Mouse (Mus musculus) lung, embryonic 16.5 days (tissue): ENCODE measurements at regions not wholly inside any gene's neighbourhood (a gene's known extent, or its start where the extent isn't known, plus 50 kb on each side); places are given as distances from the start of the nearest gene placed in this dataset.

Source experiments
- ATAC-seq: fragments of 200-750 bp; cut with Nextera tagmentation; 2 replicates; pipeline ENCODE4 v1.8.0; 2017; ENCODE audit warnings: low read depth, mild to moderate bottlenecking, moderate library complexity
- H3K27ac ChIP-seq: fragments of 300-500 bp; sonication (generic); 2 replicates; pipeline ENCODE4 v1.5.1; 2014; ENCODE audit warnings: mild to moderate bottlenecking, control low read depth, low read length
- H3K27me3 ChIP-seq: fragments of 300-500 bp; sonication (generic); 2 replicates; pipeline ENCODE4 v1.6.1; 2014; ENCODE audit warnings: low read depth, low read length, mixed read lengths; ENCODE audit not compliant: control insufficient read depth, insufficient read depth
- H3K36me3 ChIP-seq: fragments of 300-500 bp; sonication (generic); 2 replicates; pipeline ENCODE4 v1.6.1; 2014; ENCODE audit warnings: low read length; ENCODE audit not compliant: control insufficient read depth, insufficient read depth
- H3K4me1 ChIP-seq: fragments of 300-500 bp; sonication (generic); replicated peaks from 2 replicates; pipeline ENCODE4 v1.6.1; 2014; ENCODE audit warnings: low read length, mixed read lengths; ENCODE audit not compliant: control insufficient read depth, insufficient read depth
- H3K4me2 ChIP-seq: fragments of 300-500 bp; sonication (generic); 2 replicates; pipeline ENCODE4 v1.6.1; 2014; ENCODE audit warnings: low read depth, low read length, control low read depth
- H3K4me3 ChIP-seq: fragments of 300-500 bp; sonication (generic); 2 replicates; pipeline ENCODE4 v1.5.1; 2014; ENCODE audit warnings: mild to moderate bottlenecking, low read length, control low read depth
- H3K9ac ChIP-seq: fragments of 300-500 bp; sonication (generic); 2 replicates; pipeline ENCODE4 v1.6.1; 2014; ENCODE audit warnings: low read length, control low read depth
- H3K9me3 ChIP-seq: fragments of 300-500 bp; sonication (generic); 2 replicates; pipeline ENCODE4 v1.6.1; 2016; ENCODE audit warnings: low read length; ENCODE audit not compliant: control insufficient read depth
- WGBS: fragments of 180-500 bp; shearing (Covaris S2); extraction: QIAGEN DNeasy Blood & Tissue Kit; methylation state at CpG from one replicate; pipeline ENCODE4 v1.1.7; 2014; 5-methylcytosine and 5-hydroxymethylcytosine counted together

DNA sequence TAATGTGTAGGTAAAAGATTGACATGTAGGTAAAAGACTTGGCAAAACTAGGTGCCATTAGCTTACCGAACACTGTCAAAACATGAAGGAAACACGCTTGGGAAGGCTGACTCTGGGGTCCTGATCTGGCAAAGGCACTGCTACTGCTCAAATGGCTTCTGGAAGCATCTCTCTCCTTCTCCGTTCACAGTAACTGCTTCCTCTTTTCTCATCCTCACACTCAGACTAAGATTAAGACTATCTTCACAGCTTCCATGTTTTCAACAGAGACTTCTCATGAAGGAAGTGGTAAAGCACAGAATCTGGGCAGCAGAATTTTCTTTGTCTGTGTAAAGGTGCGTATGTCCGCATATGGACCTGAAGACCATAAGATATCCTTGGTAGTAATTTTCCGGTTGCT, 271.4 kb upstream of the Adgrl2 start:
- Histone ChIP-seq H3K27me3 (no peaks in the 10 kb centered on the region), H3K4me1 (peaks cover 3% of the 10 kb centered on the region), H3K27ac (peak overlapping the region; percentile 36; the same call in 1 of the 2 replicates), H3K9ac (no peak overlapping the region), H3K4me3 (no peak overlapping the region), H3K36me3 (no peaks in the 10 kb centered on the region), H3K9me3 (no peaks in the 10 kb centered on the region), H3K4me2 (no peak overlapping the region)
- WGBS: 91% methylated on average over 6 of the region's 6 CpGs
- no peak for ATAC-seq

DNA sequence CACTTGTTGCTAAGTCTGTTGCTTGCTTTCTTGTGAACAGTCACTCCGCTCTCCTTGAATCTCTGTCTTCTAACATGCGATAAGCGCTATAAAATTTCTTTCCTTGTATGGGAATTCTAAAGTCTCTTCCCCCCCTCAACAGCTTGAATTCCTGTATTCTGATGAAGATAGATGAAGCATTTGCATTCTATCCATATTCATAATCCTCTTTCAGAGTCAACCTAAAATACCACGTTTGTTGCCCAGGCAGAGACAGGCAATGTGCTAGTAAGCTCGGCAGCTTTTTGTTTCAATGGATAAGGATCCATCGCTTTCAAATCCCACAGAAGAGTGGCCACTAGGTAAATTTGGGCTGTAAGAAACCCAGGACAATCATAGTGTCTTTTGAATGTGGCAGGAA, 268.5 kb upstream of the Adgrl2 start:
- no peak overlapping the region for H3K4me2 ChIP-seq
- no peaks in the 10 kb centered on the region for H3K27me3 ChIP-seq
- no peak overlapping the region for H3K9ac ChIP-seq
- H3K4me3 ChIP-seq: no peak overlapping the region
- WGBS: 93% methylated on average over 6 of the region's 6 CpGs
- H3K9me3 ChIP-seq: no peaks in the 10 kb centered on the region
- H3K27ac ChIP-seq: no peak overlapping the region
- H3K36me3 ChIP-seq: no peaks in the 10 kb centered on the region
- H3K4me1 ChIP-seq: peaks cover 11% of the 10 kb centered on the region
- ATAC-seq: no peak

DNA sequence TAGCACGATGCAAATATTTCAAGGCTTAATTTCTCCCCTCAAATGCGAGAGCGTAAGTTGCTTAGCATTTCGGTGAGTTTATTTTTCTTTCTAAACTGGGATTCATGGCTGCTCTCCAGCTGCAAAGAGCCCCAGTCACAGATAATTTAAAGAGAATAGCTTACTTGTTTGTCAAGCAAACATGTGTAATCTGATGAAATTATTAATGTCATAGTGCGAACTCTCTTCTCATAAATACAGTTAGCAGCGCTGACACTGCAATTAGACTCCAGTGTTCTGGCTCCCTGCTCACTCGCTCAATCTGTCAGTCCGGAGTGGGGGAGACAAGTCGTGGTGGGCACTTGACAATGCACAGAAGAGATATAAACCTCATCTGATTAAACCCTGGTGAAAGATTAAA, 266.5 kb upstream of the Adgrl2 start:
- no peak overlapping the region for H3K9ac ChIP-seq
- peak; percentile 67 for ATAC-seq

DNA sequence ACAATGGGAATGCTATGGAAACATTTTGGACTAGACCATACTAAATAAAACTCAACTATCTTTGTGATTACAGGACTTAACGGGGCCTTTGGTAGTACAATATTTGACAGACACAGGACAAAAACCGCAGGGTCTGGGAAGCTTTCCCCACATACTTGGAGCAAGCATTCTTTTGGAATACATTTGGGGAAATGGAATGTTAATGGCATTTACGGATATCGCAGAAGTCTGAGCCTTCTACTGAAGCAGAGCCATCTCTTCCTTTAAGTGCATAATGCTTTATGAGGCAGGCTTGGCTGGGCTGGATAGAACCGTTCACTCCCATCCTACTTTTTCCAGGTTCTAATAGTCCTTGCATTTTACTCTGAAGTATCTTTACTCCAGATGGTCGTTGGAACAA, 262.7 kb upstream of the Adgrl2 start:
- Histone ChIP-seq H3K9ac (no peak overlapping the region), H3K27ac (no peak overlapping the region), H3K27me3 (no peaks in the 10 kb centered on the region), H3K9me3 (no peaks in the 10 kb centered on the region), H3K36me3 (no peaks in the 10 kb centered on the region), H3K4me2 (no peak overlapping the region), H3K4me3 (no peak overlapping the region), H3K4me1 (peaks cover 8% of the 10 kb centered on the region)
- ATAC-seq: no peak
- WGBS: 55% methylated on average over 6 of the region's 6 CpGs

More for the DNA sequence above, 266.5 kb upstream of the Adgrl2 start:
- Histone ChIP-seq H3K27me3 (no peaks in the 10 kb centered on the region), H3K4me3 (no peak overlapping the region), H3K36me3 (no peaks in the 10 kb centered on the region), H3K27ac (no peak overlapping the region; the same call in 1 of the 2 replicates), H3K4me2 (peak overlapping the region; percentile 45), H3K4me1 (peaks cover 8% of the 10 kb centered on the region), H3K9me3 (no peaks in the 10 kb centered on the region)
- WGBS: 37% methylated on average over 9 of the region's 9 CpGs

DNA sequence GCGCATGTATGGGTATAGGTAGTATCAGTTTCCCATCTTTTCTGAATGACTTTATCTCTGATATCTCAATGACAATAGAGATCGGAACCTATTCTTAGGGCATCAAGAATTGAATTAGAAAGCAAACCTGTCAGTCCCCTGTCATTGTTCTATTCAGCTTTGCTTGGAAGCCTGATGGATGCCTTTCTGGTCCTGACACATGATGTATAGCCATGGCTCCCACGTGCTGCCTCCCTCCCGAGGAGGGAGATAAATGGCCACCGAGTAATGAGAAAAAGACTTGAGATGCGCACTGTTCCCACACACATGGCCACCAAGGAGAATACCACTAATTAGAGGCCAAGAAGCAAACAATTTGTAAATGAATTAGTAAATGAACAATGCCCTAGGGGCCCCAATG, 261.8 kb upstream of the Adgrl2 start:
- Histone ChIP-seq H3K4me1 (peaks cover 8% of the 10 kb centered on the region), H3K9me3 (no peaks in the 10 kb centered on the region), H3K4me3 (no peak overlapping the region), H3K9ac (no peak overlapping the region), H3K27ac (no peak overlapping the region), H3K4me2 (no peak overlapping the region), H3K36me3 (no peaks in the 10 kb centered on the region), H3K27me3 (no peaks in the 10 kb centered on the region)
- 66% methylated on average over 6 of the region's 6 CpGs for WGBS
- ATAC-seq: no peak

DNA sequence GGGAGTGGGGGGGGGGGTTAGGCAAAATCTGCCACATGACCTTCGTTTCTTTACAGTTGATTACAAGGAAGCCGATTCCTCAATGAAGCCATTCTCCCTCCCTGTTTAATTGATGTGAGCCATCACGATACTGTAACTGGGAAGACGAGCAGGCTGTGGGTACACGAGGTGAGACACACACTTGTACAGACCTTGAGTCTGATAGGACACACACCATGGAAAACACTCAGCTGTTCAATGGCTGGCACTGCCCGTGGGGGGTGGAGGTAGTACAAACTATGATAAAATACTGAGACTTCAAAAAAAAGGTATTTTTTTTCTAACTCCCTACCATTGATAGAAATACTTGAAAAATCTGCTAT, 257.3 kb upstream of the Adgrl2 start:
- Histone ChIP-seq H3K9ac (no peak overlapping the region), H3K4me1 (peaks cover 3% of the 10 kb centered on the region; the same call in 1 of the 2 replicates), H3K27me3 (no peaks in the 10 kb centered on the region), H3K36me3 (no peaks in the 10 kb centered on the region), H3K9me3 (no peaks in the 10 kb centered on the region), H3K27ac (no peak overlapping the region), H3K4me3 (no peak overlapping the region), H3K4me2 (0 out of 2 replicates have a peak overlapping the region, but pooled peaks have one; percentile 18)
- ATAC-seq: no peak
- WGBS: 60% methylated on average over 6 of the region's 6 CpGs

DNA sequence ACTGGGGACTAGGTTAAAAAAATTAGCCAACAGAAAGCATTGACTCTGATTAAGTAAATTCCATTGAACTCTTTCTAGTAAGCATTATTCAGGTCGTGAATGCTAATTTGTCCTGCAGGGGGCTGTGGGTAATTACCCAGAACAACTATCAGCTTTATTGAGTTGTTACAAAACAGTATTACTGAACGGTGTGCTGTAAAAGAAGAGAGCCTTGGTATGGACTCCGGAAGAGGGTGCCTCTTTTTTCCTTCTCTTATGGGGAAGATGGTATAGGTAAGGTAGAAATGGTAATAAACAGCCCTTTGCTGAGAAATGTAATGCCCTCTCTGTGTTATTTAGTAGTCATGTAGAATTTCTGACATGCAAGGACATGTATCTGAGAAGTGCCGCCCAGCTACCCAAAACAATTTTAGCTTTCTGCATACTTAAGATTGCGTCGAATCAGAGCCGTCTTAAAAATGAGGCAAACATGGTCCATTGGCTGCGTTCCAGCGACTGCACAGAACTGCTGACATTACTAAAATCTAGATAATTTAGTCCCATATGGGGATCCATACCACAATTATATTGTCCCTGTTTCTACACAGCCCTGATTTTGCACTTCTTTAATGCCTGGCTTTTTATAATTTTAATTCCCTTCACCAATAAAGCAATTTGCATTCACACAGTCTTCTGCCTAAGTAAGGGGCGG, 256.7 kb upstream of the Adgrl2 start:
- Histone ChIP-seq H3K4me3 (no peak overlapping the region), H3K4me1 (peaks cover 3% of the 10 kb centered on the region; the same call in 1 of the 2 replicates), H3K36me3 (no peaks in the 10 kb centered on the region), H3K9ac (no peak overlapping the region), H3K9me3 (no peaks in the 10 kb centered on the region), H3K4me2 (peak overlapping the region; percentile 18; the same call in 1 of the 2 replicates), H3K27ac (no peak overlapping the region), H3K27me3 (no peaks in the 10 kb centered on the region)
- WGBS: 42% methylated on average over 10 of the region's 10 CpGs
- peak; percentile 31; the same call in 1 of the 2 replicates for ATAC-seq

DNA sequence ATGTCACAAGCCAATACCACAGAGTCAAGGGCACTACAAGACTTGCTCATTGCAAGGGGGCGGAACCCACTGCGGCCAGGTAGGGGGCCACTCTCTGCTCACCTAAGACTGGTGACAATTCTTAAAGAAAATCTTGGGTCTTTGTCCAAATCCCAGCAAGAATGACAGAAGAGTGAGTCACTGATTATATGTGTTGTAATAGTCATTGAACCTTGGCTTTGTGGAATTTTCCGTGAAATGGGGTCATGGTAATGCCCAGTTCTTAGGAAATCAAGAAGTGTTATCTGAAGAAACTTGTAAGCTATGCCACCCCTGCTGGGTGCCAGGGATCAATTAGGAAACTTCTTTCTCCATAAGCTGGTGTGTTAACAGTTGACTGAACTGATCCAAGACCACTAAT, 249.3 kb upstream of the Adgrl2 start:
- 83% methylated on average over 3 of the region's 3 CpGs for WGBS
- no peak overlapping the region for H3K4me2 ChIP-seq
- H3K36me3 ChIP-seq: no peaks in the 10 kb centered on the region
- no peaks in the 10 kb centered on the region for H3K9me3 ChIP-seq
- ATAC-seq: no peak
- H3K4me1 ChIP-seq: no peaks in the 10 kb centered on the region
- no peak overlapping the region for H3K4me3 ChIP-seq
- no peaks in the 10 kb centered on the region for H3K27me3 ChIP-seq
- H3K27ac ChIP-seq: no peak overlapping the region
- no peak overlapping the region for H3K9ac ChIP-seq

DNA sequence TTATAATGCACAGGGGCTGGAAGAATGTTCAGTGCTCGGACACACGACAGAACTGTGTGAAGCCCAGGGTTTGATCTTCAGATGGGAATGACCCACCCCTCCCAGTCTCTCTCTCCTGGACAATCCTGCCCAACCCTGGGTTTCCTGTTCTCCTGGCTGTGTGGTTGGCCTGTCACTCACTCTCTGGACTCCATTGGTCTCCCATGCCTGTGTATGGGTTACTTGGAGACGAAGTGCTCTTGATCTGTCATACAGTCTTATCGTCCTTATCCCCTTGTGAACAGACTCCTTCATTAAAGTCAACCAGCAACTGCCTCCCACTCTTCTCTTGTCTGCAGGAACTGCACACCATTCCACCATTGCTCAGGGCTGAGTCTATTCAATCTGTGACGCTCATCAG, 247.7 kb upstream of the Adgrl2 start:
- Histone ChIP-seq H3K9me3 (no peaks in the 10 kb centered on the region), H3K27ac (no peak overlapping the region), H3K4me2 (no peak overlapping the region), H3K4me1 (peaks cover 11% of the 10 kb centered on the region), H3K36me3 (no peaks in the 10 kb centered on the region), H3K4me3 (no peak overlapping the region), H3K27me3 (no peaks in the 10 kb centered on the region), H3K9ac (no peak overlapping the region)
- WGBS: 72% methylated on average over 5 of the region's 5 CpGs
- no peak for ATAC-seq

DNA sequence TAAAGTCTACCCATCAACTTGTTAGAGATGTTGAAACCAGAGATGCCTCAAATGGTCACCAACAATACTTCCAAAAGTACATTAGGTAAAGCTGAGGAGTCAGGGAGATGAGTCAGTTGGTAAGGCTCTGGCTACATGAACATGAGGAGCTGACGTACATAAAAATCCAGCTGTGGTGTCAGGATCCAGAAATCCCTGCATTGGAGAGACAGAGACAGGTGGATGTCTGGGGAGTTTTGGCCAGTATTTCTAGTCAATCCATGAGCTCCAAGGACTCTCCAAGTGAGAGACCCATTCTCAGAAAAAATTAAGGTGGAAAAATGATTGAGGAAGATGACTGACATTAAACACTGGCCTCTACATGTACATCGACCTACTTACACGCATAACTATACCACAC, 244.8 kb upstream of the Adgrl2 start:
- H3K36me3 ChIP-seq: no peaks in the 10 kb centered on the region
- no peaks in the 10 kb centered on the region for H3K27me3 ChIP-seq
- no peak overlapping the region for H3K27ac ChIP-seq
- ATAC-seq: no peak
- H3K9ac ChIP-seq: no peak overlapping the region
- H3K4me2 ChIP-seq: no peak overlapping the region
- 88% methylated on average over 3 of the region's 3 CpGs for WGBS
- H3K9me3 ChIP-seq: no peaks in the 10 kb centered on the region
- H3K4me1 ChIP-seq: peaks cover 14% of the 10 kb centered on the region
- no peak overlapping the region for H3K4me3 ChIP-seq
